Mouse (Mus musculus): ENCODE data around the gene Hid1. TPM values are rescaled to one million over a fixed set of nuclear protein-coding genes. Genes with fewer than 3 reads are reported as not detected.

Hid1 gene
- polyA plus RNA-seq (2012; rRNA removed) = 154 and 170 TPM in 2 replicates

GRCm38 (mm10) chr11:115367395-115367944 is at the start of gene Hid1:
TSS of gene Hid1 (minus strand) at chr11:115367756.

GRCm38 (mm10) chr11:115403338-115404124 is 36.0 kb upstream of the Hid1 start, which contains the start of gene Mrpl58:
TSS of gene Mrpl58 (plus strand) at chr11:115403752.

GRCm38 (mm10) chr11:115381743-115382539 is 14.4 kb upstream of the Hid1 start, which contains the start of gene Cdr2l:
TSS of gene Cdr2l (plus strand) at chr11:115381916.

GRCm38 (mm10) chr11:115334531-115334930 is 33.0 kb downstream of the Hid1 start, which contains the start of gene Otop3:
TSS of gene Otop3 (plus strand) at chr11:115334731.

GRCm38 (mm10) chr11:115321906-115322693 is 45.5 kb downstream of the Hid1 start, which contains the start of gene Ush1g:
TSS of gene Ush1g (minus strand) at chr11:115322041.

GRCm38 (mm10) chr11:115306863-115307262 is 60.7 kb downstream of the Hid1 start, which contains the start of gene Otop2:
TSS of gene Otop2 (plus strand) at chr11:115307163.

Other genes starting within 250 kb of the Hid1 start
- 1.9 and 2.3 TPM in 2 replicates for gene Cd300lf, start 233.8 kb downstream of the Hid1 start, polyA plus RNA-seq (2012; rRNA removed)
- gene Slc9a3r1, start 204.4 kb downstream of the Hid1 start, polyA plus RNA-seq (2012; rRNA removed) = 199 and 208 TPM in 2 replicates
- gene Tmem104, start 180.3 kb downstream of the Hid1 start, polyA plus RNA-seq (2012; rRNA removed) = 12.2 and 12.5 TPM in 2 replicates
- 20.6 and 29.8 TPM in 2 replicates for gene Nat9, start 179.9 kb downstream of the Hid1 start, polyA plus RNA-seq (2012; rRNA removed)
- 0.06 TPM in 1 of 2 replicates, not detected in the other for gene Grin2c, start 100.5 kb downstream of the Hid1 start, polyA plus RNA-seq (2012; rRNA removed)
- gene Fdxr, start 90.7 kb downstream of the Hid1 start, polyA plus RNA-seq (2012; rRNA removed) = 23.6 and 27.4 TPM in 2 replicates
- 0.81 and 1.7 TPM in 2 replicates for gene Fads6, start 70.1 kb downstream of the Hid1 start, polyA plus RNA-seq (2012; rRNA removed)
- gene Otop2, start 60.6 kb downstream of the Hid1 start, polyA plus RNA-seq (2012; rRNA removed) = not detected in 2 replicates
- gene Ush1g, start 45.7 kb downstream of the Hid1 start, polyA plus RNA-seq (2012; rRNA removed) = 0.03 and 0.17 TPM in 2 replicates
- gene Otop3, start 33.0 kb downstream of the Hid1 start, polyA plus RNA-seq (2012; rRNA removed) = 0.05 TPM in 1 of 2 replicates, not detected in the other
- 15.9 and 17.5 TPM in 2 replicates for gene Cdr2l, start 14.2 kb upstream of the Hid1 start, polyA plus RNA-seq (2012; rRNA removed)
- 62.6 and 65.1 TPM in 2 replicates for gene Mrpl58, start 36.0 kb upstream of the Hid1 start, polyA plus RNA-seq (2012; rRNA removed)
- 70.2 and 90.1 TPM in 2 replicates for gene Atp5h, start 52.2 kb upstream of the Hid1 start, polyA plus RNA-seq (2012; rRNA removed)
- gene Kctd2, start 52.4 kb upstream of the Hid1 start, polyA plus RNA-seq (2012; rRNA removed) = 24.0 and 31.1 TPM in 2 replicates
- gene Trim80, start 72.8 kb upstream of the Hid1 start, polyA plus RNA-seq (2012; rRNA removed) = 0.38 and 0.44 TPM in 2 replicates
- gene Slc16a5, start 94.7 kb upstream of the Hid1 start, polyA plus RNA-seq (2012; rRNA removed) = 96.1 and 135 TPM in 2 replicates
- gene Armc7, start 107.9 kb upstream of the Hid1 start, polyA plus RNA-seq (2012; rRNA removed) = 13.3 and 13.4 TPM in 2 replicates
- gene Nt5c, start 124.1 kb upstream of the Hid1 start, polyA plus RNA-seq (2012; rRNA removed) = 128 and 130 TPM in 2 replicates
- 314 and 446 TPM in 2 replicates for gene Jpt1, start 146.6 kb upstream of the Hid1 start, polyA plus RNA-seq (2012; rRNA removed)
- 24.5 and 24.8 TPM in 2 replicates for gene Sumo2, start 168.5 kb upstream of the Hid1 start, polyA plus RNA-seq (2012; rRNA removed)
- 25.9 and 31.4 TPM in 2 replicates for gene Nup85, start 196.7 kb upstream of the Hid1 start, polyA plus RNA-seq (2012; rRNA removed)
- gene Mrps7, start 236.2 kb upstream of the Hid1 start, polyA plus RNA-seq (2012; rRNA removed) = 15.9 and 19.3 TPM in 2 replicates
- 18.0 and 29.5 TPM in 2 replicates for gene Gga3, start 236.3 kb upstream of the Hid1 start, polyA plus RNA-seq (2012; rRNA removed)
- 87.1 and 118 TPM in 2 replicates for gene Mif4gd, start 245.2 kb upstream of the Hid1 start, polyA plus RNA-seq (2012; rRNA removed)